Mouse (Mus musculus): ENCODE data around the gene Lbx2.
A peak's percentile ranks its signal among the peaks of the same experiment; 100 is the strongest.

Lbx2 gene

GRCm38 (mm10) chr6:83115011-83115671 lies 29.0 kb downstream of the Lbx2 start, which contains the start of gene Mogs:
Gene Mogs (plus strand): TSS chr6:83115496.
- DNase-seq: peak; percentile 94 to 95

DNA sequence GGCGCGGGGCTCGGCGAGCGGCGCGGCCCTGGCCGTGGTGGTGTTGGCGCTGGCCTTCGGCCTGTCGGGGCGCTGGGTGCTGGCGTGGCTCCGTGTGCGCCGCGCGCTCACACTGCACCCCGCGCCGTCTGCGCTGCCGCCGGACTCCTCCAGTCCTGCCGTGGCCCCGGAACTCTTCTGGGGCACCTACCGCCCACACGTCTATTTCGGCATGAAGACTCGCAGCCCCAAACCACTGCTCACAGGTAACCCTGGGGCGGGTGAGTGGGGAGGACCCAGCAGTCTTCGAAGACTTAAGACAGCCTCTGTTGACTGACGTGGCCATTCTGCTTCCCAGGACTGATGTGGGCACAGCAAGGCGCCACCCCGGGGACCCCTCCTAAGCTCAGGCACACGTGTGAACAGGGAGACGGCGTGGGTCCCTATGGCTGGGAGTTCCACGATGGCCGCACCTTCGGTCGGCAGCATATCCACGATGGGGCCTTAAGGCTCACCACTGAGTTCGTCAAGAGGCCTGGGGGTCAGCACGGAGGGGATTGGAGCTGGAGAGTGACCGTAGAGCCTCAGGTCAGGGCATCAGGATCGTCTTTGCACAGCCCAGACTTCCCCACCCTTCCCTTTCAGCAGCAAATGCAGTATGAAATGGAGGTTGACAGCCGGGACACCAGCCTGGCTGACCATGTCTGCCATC lies 29.7 kb downstream of the Lbx2 start:
- DNase-seq: no peak

DNA sequence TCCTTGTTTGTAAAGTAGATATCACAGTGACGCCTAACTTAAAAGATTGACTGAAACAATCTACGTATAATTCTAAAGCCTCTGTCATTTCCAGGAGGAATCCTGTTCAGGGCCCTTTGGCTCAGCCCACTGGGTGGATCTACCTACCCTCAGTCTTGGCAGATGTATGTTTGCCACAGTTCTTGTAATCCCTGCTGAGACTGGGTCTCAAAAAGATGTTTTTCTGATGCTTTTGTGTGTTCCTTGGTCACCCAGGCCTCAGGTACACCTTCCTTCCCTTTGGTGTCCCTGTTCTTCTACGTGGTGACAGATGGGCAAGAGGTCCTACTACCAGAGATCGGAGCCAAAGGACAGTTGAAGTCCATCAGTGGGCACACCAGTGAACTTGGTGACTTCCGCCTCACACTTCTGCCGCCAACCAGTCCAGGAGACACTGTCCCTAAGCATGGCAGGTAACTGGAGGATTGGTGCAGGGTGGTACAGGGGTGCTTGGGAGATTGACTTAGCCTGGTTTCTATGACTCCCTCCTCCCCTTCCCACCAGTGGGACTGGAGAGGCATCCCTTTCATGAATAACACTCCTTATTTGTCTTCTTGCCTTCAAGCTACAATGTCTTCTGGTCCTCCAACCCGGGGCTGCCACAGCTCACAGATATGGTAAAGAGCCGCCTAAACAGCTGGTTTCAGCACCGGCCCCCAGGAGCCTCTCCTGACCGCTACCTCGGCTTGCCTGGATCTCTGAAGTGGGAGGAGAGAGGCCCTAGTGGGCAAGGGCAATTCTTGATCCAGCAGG lies 30.4 kb downstream of the Lbx2 start:
- no peak for DNase-seq

DNA sequence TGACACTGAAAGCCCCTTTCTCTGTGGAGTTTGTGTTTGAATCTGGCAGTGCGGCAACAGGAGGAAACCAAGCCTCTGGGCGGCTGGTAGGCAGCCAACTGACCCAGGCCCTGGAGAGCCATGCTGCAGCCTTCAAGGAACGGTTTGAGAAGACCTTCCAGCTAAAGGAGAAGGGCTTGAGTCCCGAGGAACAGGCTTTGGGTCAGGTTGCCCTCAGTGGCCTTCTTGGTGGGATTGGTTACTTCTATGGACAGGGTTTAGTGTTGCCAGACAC lies 30.9 kb downstream of the Lbx2 start:
- no peak for DNase-seq

DNA sequence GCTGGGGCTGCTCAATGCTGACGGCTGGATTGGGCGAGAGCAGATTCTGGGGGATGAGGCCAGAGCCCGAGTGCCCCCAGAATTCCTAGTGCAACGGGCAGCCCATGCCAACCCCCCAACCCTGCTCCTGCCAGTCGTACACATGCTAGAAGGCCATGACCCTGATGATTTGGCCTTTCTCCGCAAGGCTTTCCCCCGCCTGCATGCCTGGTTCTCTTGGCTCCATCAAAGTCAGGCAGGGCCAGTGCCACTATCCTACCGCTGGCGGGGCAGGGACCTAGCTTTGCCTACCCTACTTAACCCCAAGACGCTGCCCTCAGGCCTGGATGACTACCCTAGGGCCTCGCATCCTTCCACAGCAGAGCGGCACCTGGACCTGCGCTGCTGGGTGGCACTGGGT lies 31.4 kb downstream of the Lbx2 start:
- DNase-seq: no peak

DNA sequence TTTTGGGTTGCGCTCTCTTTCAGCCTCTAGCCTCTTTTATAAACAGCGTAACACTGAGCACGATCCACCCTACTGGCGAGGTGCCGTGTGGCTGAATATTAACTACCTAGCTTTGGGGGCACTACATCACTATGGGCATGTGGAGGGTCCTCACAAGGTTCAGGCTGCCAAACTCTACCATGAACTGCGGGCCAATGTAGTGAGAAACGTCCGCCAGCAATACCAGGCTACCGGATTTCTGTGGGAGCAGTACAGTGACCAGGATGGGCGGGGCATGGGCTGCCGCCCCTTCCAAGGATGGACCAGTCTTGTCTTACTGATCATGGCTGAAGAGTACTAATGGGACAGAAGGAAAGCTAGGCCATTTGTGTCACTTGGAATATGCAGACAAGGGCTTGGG lies 32.2 kb downstream of the Lbx2 start:
- DNase-seq: no peak

- no peak for DNase-seq
Measured at GRCm38 (mm10) chr6:83118825-83119733, 32.9 kb downstream of the Lbx2 start.

GRCm38 (mm10) chr6:83119734-83120051 lies 33.5 kb downstream of the Lbx2 start:
- peak in 1 of 2 experiments; percentile 51 for DNase-seq

GRCm38 (mm10) chr6:83120930-83121862 lies 35.0 kb downstream of the Lbx2 start, which contains the start of gene Wbp1:
Gene Wbp1 (minus strand): TSS chr6:83121559.
- peak; percentile 91 to 98 for DNase-seq

DNA sequence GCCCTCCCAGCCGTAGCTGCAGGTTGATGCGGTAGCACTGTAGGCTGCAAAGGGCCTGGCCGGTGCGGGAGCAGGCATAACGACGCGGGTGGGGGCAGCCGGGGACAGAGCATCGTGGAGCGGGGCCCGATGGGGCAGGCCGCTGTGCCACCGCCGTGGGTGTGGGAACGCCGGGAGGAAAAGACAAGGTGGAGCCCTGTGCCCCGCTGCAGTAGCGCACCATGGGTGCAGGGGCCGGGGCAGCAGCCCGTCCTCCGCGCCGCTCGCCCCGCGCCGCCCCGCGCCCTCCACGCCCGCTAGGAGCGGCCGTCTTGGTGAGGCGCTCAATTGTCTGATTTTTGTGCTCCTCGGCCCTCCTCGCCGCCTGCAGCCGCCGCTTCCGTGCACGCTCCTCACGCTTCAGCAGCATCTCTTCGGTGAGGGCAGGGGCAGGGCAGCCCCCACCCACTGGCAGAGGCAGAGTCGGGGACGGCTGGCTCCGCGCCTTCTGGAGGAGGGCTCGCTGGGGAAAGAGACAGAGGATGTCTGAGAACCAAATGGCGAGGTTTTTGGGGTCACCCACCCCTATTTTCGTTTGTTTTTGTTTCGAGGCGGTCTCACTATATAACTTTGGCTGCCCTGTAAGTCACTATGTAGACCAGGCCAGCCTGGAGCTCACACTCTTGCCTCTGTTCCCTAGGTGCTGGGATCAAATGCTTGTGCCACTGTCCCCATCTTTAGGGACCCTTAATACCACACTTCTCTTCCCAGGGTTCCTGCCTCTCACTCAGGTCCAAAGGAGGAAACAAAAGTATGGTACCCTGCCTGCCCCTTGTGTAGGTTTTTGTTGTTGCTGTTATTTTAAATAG lies 35.9 kb downstream of the Lbx2 start:
- DNase-seq: no peak

GRCm38 (mm10) chr6:83122961-83123360 lies 36.8 kb downstream of the Lbx2 start:
- DNase-seq: no peak

GRCm38 (mm10) chr6:83124851-83125312 lies 38.7 kb downstream of the Lbx2 start:
- DNase-seq: peak; percentile 84 to 85

GRCm38 (mm10) chr6:83125331-83125730 lies 39.2 kb downstream of the Lbx2 start, which contains the start of gene Ino80b:
Gene Ino80b (minus strand): TSS chr6:83125431.
- no peak for DNase-seq

GRCm38 (mm10) chr6:83127419-83127818 lies 41.3 kb downstream of the Lbx2 start:
- DNase-seq: no peak

DNA sequence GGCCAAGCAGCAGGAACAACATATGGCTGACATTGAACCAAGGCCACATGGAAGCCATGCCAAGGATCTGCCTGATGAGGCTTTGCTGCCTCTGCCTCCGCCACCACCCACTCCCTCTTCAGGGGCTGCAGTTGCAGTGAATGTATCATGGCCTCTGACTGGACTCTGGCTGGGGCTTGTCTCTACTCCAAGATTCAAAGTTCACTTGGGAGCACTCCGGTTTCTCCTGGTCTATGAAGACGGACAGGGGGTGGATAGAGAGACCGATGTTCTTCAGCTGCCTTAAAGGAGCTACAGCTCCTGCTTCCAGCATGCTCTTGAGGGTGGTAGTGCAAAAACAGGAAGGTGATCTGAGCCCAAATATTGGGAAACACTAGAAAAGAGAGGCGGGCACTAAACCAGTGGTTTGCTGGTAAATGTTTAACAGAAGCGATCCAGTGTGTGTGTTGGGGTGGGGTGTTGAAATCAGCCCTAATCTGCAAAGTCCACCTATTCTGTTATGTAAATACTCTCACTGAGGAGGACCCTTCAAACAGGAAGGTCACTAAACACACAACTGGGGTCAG lies 45.4 kb downstream of the Lbx2 start:
- DNase-seq: no peak

DNA sequence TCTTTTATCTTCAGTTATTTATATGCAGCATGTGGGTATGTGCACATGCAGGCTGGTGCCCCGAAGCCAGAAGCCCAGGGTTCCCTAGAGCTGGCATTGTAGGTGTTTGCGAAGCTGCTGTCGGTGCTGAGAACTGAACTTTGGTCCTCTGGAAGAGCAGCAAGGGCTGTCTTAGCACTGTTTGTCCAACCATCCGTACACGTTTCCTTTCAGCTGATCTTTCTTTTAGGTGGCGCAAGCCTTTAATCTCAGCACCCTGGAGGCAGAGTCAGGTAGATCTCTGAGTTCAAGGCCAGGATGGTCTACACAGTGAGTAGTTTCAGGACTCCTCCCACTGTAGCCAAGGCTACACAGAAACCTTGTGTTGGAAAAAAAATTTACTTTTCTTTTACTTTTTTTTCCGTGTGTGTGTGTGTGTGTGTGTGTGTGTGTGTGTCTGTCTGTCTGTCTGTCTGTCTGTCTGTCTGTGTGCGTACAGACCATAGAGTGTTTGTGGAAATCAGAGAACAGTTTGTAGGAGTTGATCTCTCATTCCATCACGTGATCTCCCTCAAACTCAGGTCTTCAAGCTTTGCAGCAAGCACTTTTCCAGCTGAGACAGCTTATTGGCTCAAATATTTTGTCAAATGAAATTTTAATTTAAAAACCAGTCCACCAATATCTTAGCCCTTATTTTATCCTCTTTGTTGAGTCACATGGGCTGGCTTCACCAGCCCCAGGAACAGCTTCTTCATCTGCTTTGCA lies 46.2 kb downstream of the Lbx2 start:
- no peak for DNase-seq

- DNase-seq: no peak
Measured at GRCm38 (mm10) chr6:83134226-83134625, 48.1 kb downstream of the Lbx2 start.

- no peak for DNase-seq
Measured at GRCm38 (mm10) chr6:83134951-83135513, 48.9 kb downstream of the Lbx2 start, which contains the start of gene Rtkn. Gene Rtkn (plus strand): TSS chr6:83135463.

- DNase-seq: no peak
Measured at GRCm38 (mm10) chr6:83135571-83136161, 49.5 kb downstream of the Lbx2 start.

Data from cerebellum, adult 18-20 months (tissue).